Mouse (Mus musculus): Measurements from ENCODE around the gene Papss1. TPM values are rescaled to one million over a fixed set of nuclear protein-coding genes. Genes with fewer than 3 reads are reported as not detected.

Papss1 gene
- polyA plus RNA-seq, 1 experiment from 2014 or later, result 45.9 TPM

DNA sequence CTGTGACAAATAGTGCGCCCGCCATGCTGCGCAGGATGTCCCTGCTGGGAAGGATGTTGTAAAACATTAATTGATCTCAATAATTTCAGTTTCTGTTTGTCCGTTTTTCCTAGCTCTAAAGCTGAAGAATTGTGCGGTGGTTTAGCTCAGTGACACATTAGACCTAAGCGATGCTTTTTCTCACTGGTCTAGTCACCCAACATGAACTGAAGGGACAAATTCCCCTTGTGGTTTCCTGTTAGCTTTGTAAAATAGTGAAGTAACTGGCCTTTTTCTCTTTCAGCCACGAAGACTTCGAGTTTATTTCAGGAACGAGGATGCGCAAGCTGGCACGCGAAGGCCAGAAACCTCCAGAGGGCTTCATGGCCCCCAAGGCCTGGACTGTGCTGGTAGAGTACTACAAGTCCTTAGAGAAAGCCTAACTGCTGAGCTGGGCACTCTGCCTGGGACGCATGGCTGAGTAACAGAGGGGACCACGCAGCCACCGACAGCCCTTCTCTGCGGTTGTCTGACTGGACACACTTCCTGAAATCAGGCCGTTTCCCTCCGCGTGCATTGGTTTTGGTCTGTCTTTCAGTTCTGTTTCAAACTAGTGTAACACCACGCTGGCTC lies 78.2 kb downstream of the Papss1 start:
- no peak overlapping the region for H3K27ac ChIP-seq (ENCODE audit: low read length)
- no peaks in the 10 kb centered on the region for H3K27me3 ChIP-seq (replicated peaks; ENCODE audit: insufficient read depth, low read length)
- H3K9me3 ChIP-seq (ENCODE audit: low read length), result no peaks in the 10 kb centered on the region
- no peak overlapping the region for H3K4me2 ChIP-seq (replicated peaks; ENCODE audit: low read depth, low read length)
- H3K36me3 ChIP-seq (ENCODE audit: insufficient read depth, low read length), result 0 out of 2 replicates have a peak, but pooled peaks cover 7% of the 10 kb centered on the region
- H3K4me1 ChIP-seq (ENCODE audit: insufficient read depth, low read depth, low read length), result no peaks in the 10 kb centered on the region
- TF ChIP-seq CTCF (IDR thresholded peaks at IDR 0.05) (no peak), EP300 (IDR thresholded peaks at IDR 0.05) (no peak)
- DNase-seq (ENCODE audit: low spot score) (no peak), ATAC-seq (peak; percentile 26; the same call in 1 of the 2 replicates)
- no peak overlapping the region for H3K9ac ChIP-seq (replicated peaks; ENCODE audit: low read depth)
- no peak overlapping the region for H3K4me3 ChIP-seq (ENCODE audit: low read depth, low read length)
- 88% methylated on average over 20 of the region's 20 CpGs for WGBS

DNA sequence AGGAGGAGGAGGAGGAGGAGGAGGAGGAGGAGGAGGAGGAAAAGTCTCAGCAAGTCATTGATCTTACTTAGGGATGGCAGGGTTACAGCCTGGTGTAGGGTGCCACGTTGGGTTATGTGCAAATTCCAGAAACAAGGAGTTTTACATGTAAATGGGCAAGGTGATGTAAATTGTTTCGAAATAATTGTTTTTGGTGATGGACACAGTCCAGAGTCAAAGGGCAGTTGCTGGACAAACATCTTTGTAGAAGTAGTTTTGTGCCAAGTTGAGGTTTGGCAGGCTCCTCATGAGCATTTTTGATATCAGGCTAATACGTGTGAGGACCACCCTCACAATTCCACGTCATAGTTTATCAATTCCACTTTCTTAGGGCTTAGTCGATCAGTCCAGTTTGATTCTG lies 80.6 kb downstream of the Papss1 start:
- TF ChIP-seq CTCF (IDR thresholded peaks at IDR 0.05) (no peak), EP300 (IDR thresholded peaks at IDR 0.05) (no peak)
- DNase-seq (ENCODE audit: low spot score) (no peak), ATAC-seq (no peak)
- Histone ChIP-seq H3K4me2 (replicated peaks; ENCODE audit: low read depth, low read length) (no peak overlapping the region), H3K27ac (ENCODE audit: low read length) (no peak overlapping the region), H3K9ac (replicated peaks; ENCODE audit: low read depth) (no peak overlapping the region), H3K4me1 (ENCODE audit: insufficient read depth, low read depth, low read length) (no peaks in the 10 kb centered on the region), H3K9me3 (ENCODE audit: low read length) (no peaks in the 10 kb centered on the region), H3K4me3 (ENCODE audit: low read depth, low read length) (no peak overlapping the region), H3K27me3 (replicated peaks; ENCODE audit: insufficient read depth, low read length) (no peaks in the 10 kb centered on the region), H3K36me3 (ENCODE audit: insufficient read depth, low read length) (0 out of 2 replicates have a peak, but pooled peaks cover 7% of the 10 kb centered on the region)
- 78% methylated on average over 5 of the region's 5 CpGs for WGBS

DNA sequence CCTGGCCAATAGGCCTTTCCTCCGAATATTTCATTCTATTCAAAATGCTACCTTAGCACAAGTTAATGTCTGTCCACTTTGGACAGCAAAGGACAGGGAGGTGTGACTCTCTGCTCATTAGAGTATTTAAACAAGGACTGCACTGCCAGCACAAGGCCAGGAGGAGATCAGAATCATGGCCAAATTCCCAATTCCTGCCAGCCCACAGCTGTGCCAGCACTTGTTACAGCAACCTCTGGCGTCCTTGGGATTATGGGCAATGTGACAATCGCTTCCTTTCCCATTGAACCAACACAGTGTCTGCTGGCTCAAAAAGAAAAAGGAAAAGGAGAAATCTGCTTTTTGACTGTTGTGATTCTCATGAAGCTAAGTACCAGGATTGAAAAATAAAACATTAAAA lies 89.8 kb downstream of the Papss1 start:
- Histone ChIP-seq H3K36me3 (ENCODE audit: insufficient read depth, low read length) (no peaks in the 10 kb centered on the region), H3K27ac (ENCODE audit: low read length) (no peak overlapping the region), H3K4me3 (ENCODE audit: low read depth, low read length) (no peak overlapping the region), H3K9me3 (ENCODE audit: low read length) (no peaks in the 10 kb centered on the region), H3K4me1 (ENCODE audit: insufficient read depth, low read depth, low read length) (no peaks in the 10 kb centered on the region), H3K27me3 (replicated peaks; ENCODE audit: insufficient read depth, low read length) (no peaks in the 10 kb centered on the region), H3K9ac (replicated peaks; ENCODE audit: low read depth) (no peak overlapping the region), H3K4me2 (replicated peaks; ENCODE audit: low read depth, low read length) (no peak overlapping the region)
- no peak for ATAC-seq
- TF ChIP-seq EP300 (IDR thresholded peaks at IDR 0.05) (no peak), CTCF (IDR thresholded peaks at IDR 0.05) (no peak)
- WGBS, result 86% methylated on average over 3 of the region's 3 CpGs
- no peak for DNase-seq (ENCODE audit: low spot score)

DNA sequence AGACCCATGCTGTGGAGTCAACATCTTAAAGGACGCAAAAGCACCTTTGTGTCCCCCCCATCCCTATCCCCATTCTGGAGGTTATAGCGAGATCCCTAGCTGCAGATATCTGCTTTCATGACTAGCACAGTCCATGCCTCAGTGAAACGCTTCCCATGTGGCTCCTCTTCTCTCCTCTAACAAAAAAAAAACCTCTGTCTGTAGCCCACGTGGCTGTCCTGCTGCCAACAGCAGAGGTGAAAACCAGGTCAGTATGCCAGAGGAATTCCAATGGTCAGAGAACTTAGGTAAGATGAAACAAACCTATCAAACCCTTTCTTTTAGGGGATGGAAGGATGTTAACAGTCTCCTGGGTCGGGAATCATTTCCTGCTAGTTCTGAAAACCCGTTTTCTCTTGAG lies 91.5 kb downstream of the Papss1 start:
- 49% methylated on average over 6 of the region's 6 CpGs for WGBS
- H3K4me3 ChIP-seq (ENCODE audit: low read depth, low read length), result no peak overlapping the region
- no peaks in the 10 kb centered on the region for H3K27me3 ChIP-seq (replicated peaks; ENCODE audit: insufficient read depth, low read length)
- H3K27ac ChIP-seq (ENCODE audit: low read length), result no peak overlapping the region
- H3K4me1 ChIP-seq (ENCODE audit: insufficient read depth, low read depth, low read length), result no peaks in the 10 kb centered on the region
- H3K9ac ChIP-seq (replicated peaks; ENCODE audit: low read depth), result no peak overlapping the region
- no peaks in the 10 kb centered on the region for H3K36me3 ChIP-seq (ENCODE audit: insufficient read depth, low read length)
- H3K4me2 ChIP-seq (replicated peaks; ENCODE audit: low read depth, low read length), result no peak overlapping the region
- DNase-seq (ENCODE audit: low spot score), result no peak
- ATAC-seq, result no peak
- TF ChIP-seq CTCF (IDR thresholded peaks at IDR 0.05) (no peak), EP300 (IDR thresholded peaks at IDR 0.05) (no peak)
- no peaks in the 10 kb centered on the region for H3K9me3 ChIP-seq (ENCODE audit: low read length)

DNA sequence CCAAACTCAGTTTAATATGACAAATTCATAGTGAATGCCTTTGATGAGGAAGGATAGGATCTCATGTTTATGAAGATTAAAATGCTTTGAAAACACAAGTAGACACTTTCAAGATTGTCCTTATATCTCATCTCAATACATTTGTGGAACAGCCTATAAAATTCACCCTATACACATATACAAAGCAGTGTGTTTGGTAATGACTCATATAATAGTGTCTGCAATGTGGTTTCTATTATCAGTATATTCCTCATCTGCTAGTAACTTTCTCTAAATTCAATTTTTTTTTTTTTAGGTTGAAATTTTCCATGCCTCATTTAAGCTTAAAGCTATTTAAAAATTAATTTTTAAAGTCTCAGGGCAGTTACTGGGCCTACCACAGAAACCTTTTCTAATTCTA lies 95.6 kb downstream of the Papss1 start:
- Histone ChIP-seq H3K27ac (ENCODE audit: low read length) (no peak overlapping the region), H3K27me3 (replicated peaks; ENCODE audit: insufficient read depth, low read length) (no peaks in the 10 kb centered on the region), H3K36me3 (ENCODE audit: insufficient read depth, low read length) (no peaks in the 10 kb centered on the region), H3K9me3 (ENCODE audit: low read length) (no peaks in the 10 kb centered on the region), H3K4me2 (replicated peaks; ENCODE audit: low read depth, low read length) (no peak overlapping the region), H3K4me3 (ENCODE audit: low read depth, low read length) (no peak overlapping the region), H3K9ac (replicated peaks; ENCODE audit: low read depth) (no peak overlapping the region), H3K4me1 (ENCODE audit: insufficient read depth, low read depth, low read length) (no peaks in the 10 kb centered on the region)
- no peak for DNase-seq (ENCODE audit: low spot score)
- no peak for TF ChIP-seq EP300 (IDR thresholded peaks at IDR 0.05)
- no peak for TF ChIP-seq CTCF (IDR thresholded peaks at IDR 0.05)
- ATAC-seq, result no peak

DNA sequence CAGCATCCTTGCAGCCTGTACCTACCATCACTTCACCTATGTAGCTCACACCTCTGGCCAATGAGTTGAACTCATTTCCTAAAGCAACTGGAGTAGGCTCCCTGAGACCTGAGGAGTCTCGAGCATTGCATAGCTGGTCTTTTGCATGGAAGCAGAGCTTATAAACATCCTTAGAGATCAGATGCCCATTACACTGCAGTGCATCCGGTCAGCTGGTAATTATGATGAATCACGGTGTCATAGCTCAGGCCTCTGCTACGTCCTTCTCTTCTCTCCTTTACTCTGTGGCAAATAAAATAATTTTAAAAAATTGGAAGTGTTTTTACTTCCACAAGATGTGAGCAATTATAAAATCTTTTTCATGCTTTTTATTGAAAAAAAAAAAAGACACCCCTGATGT lies 96.1 kb downstream of the Papss1 start:
- no peaks in the 10 kb centered on the region for H3K36me3 ChIP-seq (ENCODE audit: insufficient read depth, low read length)
- no peak for TF ChIP-seq CTCF (IDR thresholded peaks at IDR 0.05)
- TF ChIP-seq EP300 (IDR thresholded peaks at IDR 0.05), result no peak
- whole genome bisulfite sequencing, result 51% methylated on average over 4 of the region's 4 CpGs
- no peak overlapping the region for H3K27ac ChIP-seq (ENCODE audit: low read length)
- H3K27me3 ChIP-seq (replicated peaks; ENCODE audit: insufficient read depth, low read length), result no peaks in the 10 kb centered on the region
- H3K4me2 ChIP-seq (replicated peaks; ENCODE audit: low read depth, low read length), result no peak overlapping the region
- ATAC-seq (no peak), DNase-seq (ENCODE audit: low spot score) (no peak)
- no peak overlapping the region for H3K4me3 ChIP-seq (ENCODE audit: low read depth, low read length)
- no peak overlapping the region for H3K9ac ChIP-seq (replicated peaks; ENCODE audit: low read depth)
- no peaks in the 10 kb centered on the region for H3K4me1 ChIP-seq (ENCODE audit: insufficient read depth, low read depth, low read length)
- no peaks in the 10 kb centered on the region for H3K9me3 ChIP-seq (ENCODE audit: low read length)

Measured in lung, postnatal 0 days (tissue).